Mouse (Mus musculus) liver, embryonic 14.5 days (tissue): Measurements from ENCODE around the gene Ankrd39.

ENCODE experiments used
- CTCF ChIP-seq: IDR thresholded peaks from 2 replicates; pipeline ENCODE4 v1.5.1; 2016; ENCODE audit warnings: antibody characterized with exemption, low read depth, control low read depth
- EP300 ChIP-seq: IDR thresholded peaks from 2 replicates; pipeline ENCODE4 v1.6.1; 2016; ENCODE audit warnings: antibody characterized with exemption, low read depth

DNA sequence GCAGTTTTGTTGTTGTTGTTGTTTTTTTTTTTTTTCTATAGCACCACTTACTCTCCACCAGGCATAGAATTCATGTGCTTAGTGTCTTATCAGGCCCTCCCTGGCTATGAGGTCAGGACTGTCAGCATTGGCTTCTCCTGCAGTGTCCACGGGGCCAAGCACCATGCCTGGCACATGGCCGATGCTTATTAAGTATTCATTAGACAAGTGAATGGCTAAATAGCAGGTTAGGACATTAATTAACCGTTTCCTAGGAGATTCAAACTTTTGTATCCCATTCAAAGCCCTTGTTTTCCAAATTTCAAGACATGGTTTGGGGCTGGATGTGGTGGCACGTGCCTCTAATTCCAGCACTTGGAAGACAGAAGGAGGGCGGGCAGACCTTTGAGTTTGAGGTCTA is 34.0 kb upstream of the Ankrd39 start:
- TF ChIP-seq CTCF (no peak), EP300 (no peak)
